Mouse (Mus musculus): ENCODE data around the gene Cdc42se1.

Cdc42se1 gene

DNA sequence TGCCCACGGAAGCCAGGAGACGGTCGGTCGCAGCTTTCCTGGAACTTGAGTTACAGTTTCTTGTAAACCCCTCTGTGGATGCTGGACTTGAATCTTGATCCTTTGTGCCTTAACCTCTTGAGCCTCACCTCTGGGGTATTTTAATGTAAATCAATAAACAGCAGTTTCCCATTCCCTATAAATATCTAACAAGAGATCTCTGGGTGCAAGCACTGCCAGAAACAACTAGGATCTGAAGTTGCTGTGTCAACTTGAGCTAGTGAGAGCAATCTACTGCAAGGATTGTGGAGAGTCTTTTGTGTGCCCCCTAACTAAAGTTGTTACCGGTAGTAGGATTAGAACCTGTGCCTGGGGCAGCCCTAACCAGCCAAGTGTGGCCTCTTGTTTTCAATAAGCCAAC lies 56.9 kb downstream of the Cdc42se1 start:
- no peak for DNase-seq

Data from kidney, adult 18-20 months (tissue).